Mouse (Mus musculus) brain, embryonic 14.5 days (tissue): Measurements from ENCODE around the gene Lamtor3.

ENCODE experiments used
- CTCF ChIP-seq: fragments of 200-500 bp; IDR thresholded peaks from 2 replicates; pipeline ENCODE4 v1.5.1; 2012; ENCODE audit warnings: inconsistent platforms, mild to moderate bottlenecking, moderate library complexity, borderline replicate concordance; ENCODE audit not compliant: insufficient read depth, insufficient read length; ENCODE audit errors: extremely low read depth
- POLR2A ChIP-seq: fragments of 200-500 bp; IDR thresholded peaks from 2 replicates; pipeline ENCODE4 v1.6.1; 2012; ENCODE audit warnings: mild to moderate bottlenecking, inconsistent platforms, borderline replicate concordance; ENCODE audit not compliant: poor library complexity, insufficient read depth, insufficient read length, severe bottlenecking; ENCODE audit errors: extremely low read depth

DNA sequence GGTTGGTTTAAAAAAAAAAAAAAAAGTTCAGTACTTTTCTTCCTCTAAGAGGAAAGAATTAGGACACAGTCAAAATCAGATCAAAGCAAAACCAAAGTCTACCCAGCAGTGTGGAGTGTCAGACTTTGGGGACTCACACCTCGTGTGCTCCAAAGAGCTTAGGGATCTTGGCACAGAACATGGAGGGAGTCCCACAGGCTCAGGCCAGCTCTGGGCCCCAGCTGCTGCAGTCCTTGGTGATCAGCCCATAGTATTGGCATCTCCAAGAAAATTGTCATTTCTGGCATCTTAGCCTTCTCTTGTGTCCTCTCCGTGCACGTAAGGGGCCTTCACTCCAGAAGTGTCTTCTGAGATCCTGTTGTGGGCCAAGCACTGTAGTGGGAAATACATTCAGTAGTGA, 27.2 kb upstream of the Lamtor3 start:
- TF ChIP-seq CTCF: no peak
- no peak for TF ChIP-seq POLR2A
